Mouse (Mus musculus) c-Kit-positive CD71-negative TER-119-negative erythroid progenitor cells, embryonic 14.5 days (primary cell): ENCODE measurements around the gene N6amt1.

Experiments
- DNase-seq: peaks from one replicate; pipeline ENCODE4 v3.0.0-alpha.2; 2013; ENCODE audit warnings: low read depth

N6amt1 gene

GRCm38 (mm10) chr16:87354075-87354583 lies at the start of gene N6amt1:
Gene N6amt1 (plus strand): TSS chr16:87354185.
- peak; percentile 91 for DNase-seq

DNA sequence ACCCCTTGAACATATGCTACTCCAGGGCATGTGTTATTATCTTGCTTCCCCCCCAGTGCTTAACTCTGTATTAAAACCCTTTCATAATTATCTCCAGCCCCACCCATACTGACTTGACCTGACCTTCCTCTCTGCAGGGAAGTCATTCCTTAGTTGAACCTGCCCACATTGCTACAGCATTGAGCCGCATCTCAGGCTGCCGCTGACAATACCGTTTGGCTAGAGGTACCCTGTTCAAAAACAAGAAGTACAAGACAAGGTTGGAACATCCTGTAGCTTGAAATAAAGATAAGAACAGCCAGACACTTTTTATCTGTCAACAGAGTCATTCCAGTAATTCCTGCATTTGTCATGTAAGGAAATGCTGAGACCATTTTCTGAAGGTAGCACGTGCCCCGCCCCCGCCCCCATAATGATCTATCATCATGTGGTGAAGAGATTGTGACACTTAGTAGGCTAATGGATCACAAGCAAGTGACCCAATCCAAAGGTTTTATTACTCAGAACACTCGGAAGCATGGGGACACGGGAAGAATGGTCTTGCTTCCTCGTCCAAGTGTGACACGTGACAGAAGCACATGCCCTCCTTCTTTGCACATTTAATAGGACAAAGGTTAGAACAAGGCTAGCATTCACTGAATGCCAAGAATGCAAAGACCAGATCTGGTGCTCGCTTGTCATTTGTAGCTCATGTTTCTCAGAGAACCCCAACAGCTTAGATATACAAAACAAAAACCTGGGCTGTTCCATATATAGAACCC lies 48.6 kb upstream of the N6amt1 start:
- DNase-seq, result no peak

DNA sequence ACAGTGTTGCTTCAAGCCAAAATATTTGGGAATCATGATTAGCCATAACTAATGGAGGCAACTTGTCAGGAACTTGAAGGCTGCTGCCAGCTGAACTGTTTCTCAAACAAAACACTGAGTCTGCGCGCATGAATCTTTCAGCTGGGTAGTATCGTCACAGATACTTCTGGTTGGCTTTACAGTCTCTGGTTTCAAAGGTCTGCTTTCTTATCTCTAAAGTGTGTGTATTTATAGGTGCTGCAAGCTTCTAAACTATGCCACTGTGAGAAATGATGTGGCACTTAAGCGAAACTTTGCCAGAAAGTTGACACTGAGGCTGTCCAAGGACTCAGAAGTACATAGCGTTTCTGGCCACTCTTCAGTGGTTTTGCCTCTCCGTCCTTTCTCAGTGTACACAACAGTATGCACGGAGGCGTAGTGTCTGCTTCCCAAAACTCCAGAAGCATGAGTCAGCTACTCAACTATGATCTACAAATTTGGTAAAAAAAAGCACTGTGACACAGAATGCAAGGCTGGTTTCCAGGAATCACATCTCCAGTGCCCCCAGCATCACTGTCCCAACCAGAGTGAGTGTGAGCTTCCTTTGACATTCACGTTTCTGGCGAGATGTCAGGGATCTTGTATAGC lies 46.8 kb upstream of the N6amt1 start:
- no peak for DNase-seq

- no peak for DNase-seq
Measured at GRCm38 (mm10) chr16:87310659-87311058, 43.3 kb upstream of the N6amt1 start.

- no peak for DNase-seq
Measured at GRCm38 (mm10) chr16:87318200-87318811, 35.7 kb upstream of the N6amt1 start.

GRCm38 (mm10) chr16:87318998-87319397 lies 35.0 kb upstream of the N6amt1 start:
- DNase-seq, result no peak

- no peak for DNase-seq
Measured at GRCm38 (mm10) chr16:87319541-87320251, 34.3 kb upstream of the N6amt1 start.

DNA sequence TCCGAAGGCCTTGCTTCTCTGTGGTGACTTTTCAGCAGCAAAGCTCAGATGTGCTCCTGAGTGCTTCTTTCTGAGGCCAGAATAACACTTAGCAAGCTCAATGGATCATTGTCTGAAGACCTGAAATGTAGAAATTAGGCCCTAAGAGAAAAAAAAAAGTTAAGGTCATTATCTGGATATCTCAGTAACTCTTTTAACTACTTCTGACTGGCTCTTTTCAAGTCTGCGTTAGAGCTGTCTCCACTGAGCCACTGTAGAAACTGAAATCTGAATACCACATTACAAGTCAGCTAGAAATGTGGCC lies 33.8 kb upstream of the N6amt1 start:
- DNase-seq, result no peak

- DNase-seq, result no peak
Measured at GRCm38 (mm10) chr16:87324571-87324970, 29.4 kb upstream of the N6amt1 start.

- no peak for DNase-seq
Measured at GRCm38 (mm10) chr16:87329986-87330385, 24.0 kb upstream of the N6amt1 start.

DNA sequence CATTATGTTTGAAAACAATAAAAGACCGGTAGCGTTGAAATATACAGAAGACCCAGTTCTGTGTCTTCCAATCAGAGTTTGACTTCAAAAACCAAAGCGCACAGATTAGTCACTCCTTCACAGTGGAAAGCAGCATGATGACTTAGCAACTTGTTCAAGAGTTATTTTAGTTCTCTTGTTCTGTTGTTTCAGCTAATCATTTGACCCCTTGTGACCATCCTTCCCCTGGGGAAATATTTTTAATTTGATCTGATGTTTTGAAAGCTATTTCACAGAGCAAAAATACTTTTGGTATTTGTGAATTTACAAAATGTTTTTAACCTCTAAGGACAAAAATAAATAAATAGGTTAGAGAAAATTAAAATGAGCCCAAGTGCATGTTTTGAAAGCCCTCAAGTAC lies 19.2 kb upstream of the N6amt1 start:
- no peak for DNase-seq

- no peak for DNase-seq
Measured at GRCm38 (mm10) chr16:87341043-87341572, 12.9 kb upstream of the N6amt1 start.

DNA sequence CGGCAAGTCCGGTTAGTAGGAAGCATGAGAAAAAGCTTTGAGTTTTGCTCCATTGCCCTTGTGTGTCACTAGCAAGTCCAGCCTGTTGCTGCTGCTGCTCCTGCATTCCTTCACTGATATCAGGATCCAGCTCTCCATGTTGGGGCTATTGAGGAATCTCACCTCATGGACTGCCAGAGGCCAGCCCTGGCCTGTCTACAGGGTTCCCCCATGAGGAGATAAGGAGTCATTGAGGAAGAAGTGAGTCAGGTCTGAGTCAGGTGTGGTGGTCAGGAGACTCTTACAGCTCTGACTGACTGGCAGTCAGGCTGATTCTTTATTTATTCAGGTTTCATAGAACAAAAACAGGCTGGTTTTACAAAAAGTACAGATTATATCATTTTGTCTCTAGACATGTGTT lies 5.9 kb upstream of the N6amt1 start:
- DNase-seq, result no peak

- no peak for DNase-seq
Measured at GRCm38 (mm10) chr16:87351386-87352105, 2.4 kb upstream of the N6amt1 start.

- DNase-seq, result no peak
Measured at GRCm38 (mm10) chr16:87353605-87354004, 380 bp upstream of the N6amt1 start.

- no peak for DNase-seq
Measured at GRCm38 (mm10) chr16:87354748-87355147, 763 bp downstream of the N6amt1 start.

- no peak for DNase-seq
Measured at GRCm38 (mm10) chr16:87360096-87360495, 6.1 kb downstream of the N6amt1 start.

DNA sequence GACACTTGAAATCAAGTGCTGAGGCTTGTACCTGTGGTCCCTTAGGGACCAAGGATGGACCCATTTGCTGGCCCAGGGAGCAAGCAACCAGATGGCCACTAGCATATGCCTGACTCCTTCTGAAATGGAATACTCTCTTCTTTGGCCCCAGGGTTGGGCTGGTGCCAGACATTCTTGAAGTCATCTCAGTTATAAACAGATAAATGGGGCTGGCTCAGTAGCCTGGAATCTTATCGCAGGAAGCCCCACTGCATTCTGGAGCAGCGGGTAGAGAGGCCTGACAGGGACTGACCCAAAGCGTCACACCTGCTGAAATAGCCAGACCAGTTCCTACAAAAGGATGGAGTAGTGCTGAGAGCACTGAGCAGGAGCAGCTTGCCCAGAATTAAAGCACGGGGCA lies 10.2 kb downstream of the N6amt1 start:
- DNase-seq, result no peak

GRCm38 (mm10) chr16:87366035-87366434 lies 12.1 kb downstream of the N6amt1 start:
- no peak for DNase-seq

- DNase-seq, result no peak
Measured at GRCm38 (mm10) chr16:87366445-87366844, 12.5 kb downstream of the N6amt1 start.

- no peak for DNase-seq
Measured at GRCm38 (mm10) chr16:87382996-87383395, 29.0 kb downstream of the N6amt1 start.

GRCm38 (mm10) chr16:87384366-87384765 lies 30.4 kb downstream of the N6amt1 start:
- no peak for DNase-seq
